8 mouse cellular contexts compared by ENCODE assay signal in the genomic region with DNA sequence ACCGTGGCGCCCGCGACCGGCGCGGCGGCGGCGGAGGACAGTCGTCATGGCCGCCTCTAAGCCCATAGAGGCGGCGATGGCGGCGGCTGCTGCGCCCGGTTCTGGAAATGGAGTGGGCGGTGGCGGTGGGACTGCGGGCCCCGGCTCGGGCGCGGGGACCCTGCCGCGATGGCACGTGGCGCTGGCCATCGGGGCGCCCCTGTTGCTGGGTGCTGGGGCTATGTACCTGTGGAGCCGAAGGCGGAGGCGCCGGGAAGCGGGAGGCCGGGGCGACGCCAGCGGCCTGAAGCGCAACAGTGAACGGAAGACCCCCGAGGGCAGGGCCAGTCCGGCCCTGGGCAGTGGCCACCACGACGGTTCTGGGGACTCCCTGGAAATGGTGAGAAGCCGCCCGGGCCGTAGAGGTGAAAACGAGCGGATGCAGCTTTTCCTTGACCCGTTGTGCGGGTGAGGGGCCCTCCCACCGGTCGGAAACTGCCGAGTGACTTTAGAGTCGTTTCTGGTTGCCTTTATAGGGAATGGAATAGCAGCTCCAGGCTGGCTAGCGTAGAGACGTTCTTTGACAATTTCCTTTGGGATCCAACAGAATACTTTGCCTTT. TPM values are rescaled to one million over a fixed set of nuclear protein-coding genes. Genes with fewer than 3 reads are reported as not detected.
DNase-seq lines count a peak whose midpoint lies in the region; ATAC-seq lines count a peak whose summit lies in the region.

No protein-coding gene starts in this region.

- peak overlapping the region; percentile 95 for H3K27ac ChIP-seq in heart, embryonic 16.5 days (ENCODE audit: low read length)
- H3K27ac ChIP-seq in liver, embryonic 15.5 days (replicated peaks) = peak overlapping the region; percentile 87

- H3K4me1 ChIP-seq in heart, embryonic 16.5 days (ENCODE audit: control insufficient read depth, insufficient read depth, low read length) = peaks cover 15% of the 10 kb centered on the region
- peaks cover 39% of the 10 kb centered on the region for H3K4me1 ChIP-seq in liver, embryonic 15.5 days (replicated peaks)

- peak overlapping the region; percentile 75 for H3K4me2 ChIP-seq in heart, embryonic 16.5 days (ENCODE audit: low read depth, low read length)
- H3K4me2 ChIP-seq in liver, embryonic 15.5 days = peak overlapping the region; percentile 84

- no peaks in the 10 kb centered on the region for H3K36me3 ChIP-seq in heart, embryonic 16.5 days (ENCODE audit: control insufficient read depth, insufficient read depth)
- H3K36me3 ChIP-seq in liver, embryonic 15.5 days (replicated peaks) = no peaks in the 10 kb centered on the region

- H3K27me3 ChIP-seq in heart, embryonic 16.5 days (ENCODE audit: control insufficient read depth, insufficient read depth, low read length) = no peaks in the 10 kb centered on the region
- no peaks in the 10 kb centered on the region for H3K27me3 ChIP-seq in liver, embryonic 15.5 days

- no peaks in the 10 kb centered on the region for H3K9me3 ChIP-seq in heart, embryonic 16.5 days (replicated peaks; ENCODE audit: control insufficient read depth, low read length)
- H3K9me3 ChIP-seq in liver, embryonic 15.5 days (replicated peaks) = no peaks in the 10 kb centered on the region

- peak overlapping the region; percentile 98 for H3K4me3 ChIP-seq in heart, embryonic 16.5 days (ENCODE audit: low read length)
- H3K4me3 ChIP-seq in liver, embryonic 15.5 days (replicated peaks) = peak overlapping the region; percentile 99

- WGBS in heart, embryonic 16.5 days = under 1% methylated on average over 59 of the region's 59 CpGs
- WGBS in liver, embryonic 15.5 days (ENCODE audit: insufficient replicate concordance) = under 1% methylated on average over 58 of the region's 59 CpGs

- peak overlapping the region; percentile 99 for H3K9ac ChIP-seq in heart, embryonic 16.5 days (ENCODE audit: low read length)
- H3K9ac ChIP-seq in liver, embryonic 15.5 days = peak overlapping the region; percentile 96

- peak; percentile 2; the same call in 1 of the 2 replicates for ATAC-seq in frontal cortex, adult (ENCODE audit: low TSS enrichment)
- ATAC-seq in heart, embryonic 16.5 days (replicated peaks; ENCODE audit: extremely low read depth, insufficient read depth, low FRiP score) = peak; percentile 21
- ATAC-seq in liver, embryonic 15.5 days (ENCODE audit: insufficient read depth) = peak; percentile 2; the same call in 1 of the 2 replicates
- ATAC-seq in activated CD4-positive, CD25-positive, alpha-beta regulatory T cell, adult 4 months = no peak

- DNase-seq in frontal cortex, postnatal 36 days (ENCODE audit: low spot score in 2 of 2) = no peak
- peak; percentile 42 for DNase-seq in right cerebral cortex, postnatal 4 days
- no peak for DNase-seq in right cerebral cortex, adult 18-20 months
- DNase-seq in B cell, adult 2 months = no peak

RNA-seq across cellular contexts. Expression of a gene that starts 0.4 kb away (rescaled TPM):
- 38.1 and 39.0 TPM in 2 replicates for polyA plus RNA-seq in heart, embryonic 16.5 days (2015; fragmentation: Nextera tagmentation; extraction: Ambion mirVana)
- polyA plus RNA-seq in liver, embryonic 15.5 days (2015; fragmentation: Nextera tagmentation; extraction: Ambion mirVana) = 22.0 and 22.8 TPM in 2 replicates
- 10 to 100 TPM; 10.1 to 14.7 TPM for polyA plus RNA-seq in activated CD4-positive, CD25-positive, alpha-beta regulatory T cell, adult 4 months (2017; shearing (Covaris generic))

RNA-seq across cellular contexts. Expression of a gene that starts 45.2 kb away (rescaled TPM):
- polyA plus RNA-seq in heart, embryonic 16.5 days (2015; fragmentation: Nextera tagmentation; extraction: Ambion mirVana) = 46.4 and 47.9 TPM in 2 replicates
- polyA plus RNA-seq in liver, embryonic 15.5 days (2015; fragmentation: Nextera tagmentation; extraction: Ambion mirVana) = 39.5 and 44.5 TPM in 2 replicates
- 10 to 100 TPM; 36.4 to 36.6 TPM for polyA plus RNA-seq in activated CD4-positive, CD25-positive, alpha-beta regulatory T cell, adult 4 months (2017; shearing (Covaris generic))

RNA-seq across cellular contexts. Expression of a gene that starts 50.7 kb away (rescaled TPM):
- polyA plus RNA-seq in heart, embryonic 16.5 days (2015; fragmentation: Nextera tagmentation; extraction: Ambion mirVana) = 0.10 TPM in 1 of 2 replicates, not detected in the other
- polyA plus RNA-seq in liver, embryonic 15.5 days (2015; fragmentation: Nextera tagmentation; extraction: Ambion mirVana) = 0.15 and 0.16 TPM in 2 replicates
- under 1 TPM in 1 of 2 experiments, not detected in 1; 0.40 TPM for polyA plus RNA-seq in activated CD4-positive, CD25-positive, alpha-beta regulatory T cell, adult 4 months (2017; shearing (Covaris generic))
